Mouse (Mus musculus) left cerebral cortex, adult 6 months (tissue): ENCODE measurements around the gene Duox1. TPM values are rescaled to one million over a fixed set of nuclear protein-coding genes. Genes with fewer than 3 reads are reported as not detected.

ENCODE experiments used
- long read RNA-seq, 2 experiments: library from polyadenylated mRNA; unstranded; transcript quantifications; one replicate each; pipeline ENCODE4 v2.0.0; 2019 to 2020
- polyA plus RNA-seq: library from polyadenylated mRNA; unstranded; fragments of <200 nt; fragmentation: Nextera tagmentation; gene quantifications from 2 replicates; pipeline ENCODE4 v1.2.3, GENCODE M21; 2021

Gene Duox1
- not detected in 2 replicates for polyA plus RNA-seq
- long read RNA-seq, experiment 1 = 0 reads
- long read RNA-seq, experiment 2 = 0 reads

GRCm38 (mm10) chr2:122315372-122315771, at the start of gene Duox1:
Gene Duox1 (plus strand): TSS chr2:122315672.

GRCm38 (mm10) chr2:122298096-122298499, 17.4 kb upstream of the Duox1 start, which contains the start of gene Duox2:
Gene Duox2 (minus strand): TSS chr2:122298449.

GRCm38 (mm10) chr2:122298596-122299490, 16.6 kb upstream of the Duox1 start, which contains the start of gene Duoxa2:
Gene Duoxa2 (plus strand): TSS chr2:122298900.

GRCm38 (mm10) chr2:122313536-122313935, 1.9 kb upstream of the Duox1 start, which contains the start of gene Duoxa1:
Gene Duoxa1 (minus strand): TSS chr2:122313730.

GRCm38 (mm10) chr2:122368995-122369739, 53.7 kb downstream of the Duox1 start, which contains the start of gene Shf:
Gene Shf (minus strand): TSS chr2:122369162.

Other genes with a start within 250 kb of the Duox1 start
- 1.8 and 2.4 TPM in 2 replicates for gene Spg11, start 197.3 kb upstream of the Duox1 start, polyA plus RNA-seq
- gene B2m, start 168.0 kb upstream of the Duox1 start, polyA plus RNA-seq = 312 and 393 TPM in 2 replicates
- gene Trim69, start 155.0 kb upstream of the Duox1 start, polyA plus RNA-seq = 0.06 TPM in 1 of 2 replicates, not detected in the other
- 0.09 and 0.13 TPM in 2 replicates for gene Patl2, start 129.5 kb upstream of the Duox1 start, polyA plus RNA-seq
- gene Terb2, start 129.4 kb upstream of the Duox1 start, polyA plus RNA-seq = not detected in 2 replicates
- gene Sord, start 80.9 kb upstream of the Duox1 start, polyA plus RNA-seq = 15.7 and 17.1 TPM in 2 replicates
- gene Duox2, start 17.2 kb upstream of the Duox1 start, polyA plus RNA-seq = not detected in 2 replicates
- gene Duoxa2, start 16.8 kb upstream of the Duox1 start, polyA plus RNA-seq = not detected in 2 replicates
- gene Duoxa1, start 1.9 kb upstream of the Duox1 start, polyA plus RNA-seq = 0.08 and 0.20 TPM in 2 replicates
- 4.6 and 7.6 TPM in 2 replicates for gene Shf, start 53.5 kb downstream of the Duox1 start, polyA plus RNA-seq
- gene Slc28a2, start 110.8 kb downstream of the Duox1 start, polyA plus RNA-seq = 0.09 TPM in 1 of 2 replicates, not detected in the other
- gene Gm14085, start 169.3 kb downstream of the Duox1 start, polyA plus RNA-seq = not detected in 2 replicates